Mouse (Mus musculus): Measurements from ENCODE around the gene Dock10. TPM values are rescaled to one million over a fixed set of nuclear protein-coding genes. Genes with fewer than 3 reads are reported as not detected.

Gene Dock10
- polyA plus RNA-seq, 1 experiment from 2014 or later: 5.8 TPM

DNA sequence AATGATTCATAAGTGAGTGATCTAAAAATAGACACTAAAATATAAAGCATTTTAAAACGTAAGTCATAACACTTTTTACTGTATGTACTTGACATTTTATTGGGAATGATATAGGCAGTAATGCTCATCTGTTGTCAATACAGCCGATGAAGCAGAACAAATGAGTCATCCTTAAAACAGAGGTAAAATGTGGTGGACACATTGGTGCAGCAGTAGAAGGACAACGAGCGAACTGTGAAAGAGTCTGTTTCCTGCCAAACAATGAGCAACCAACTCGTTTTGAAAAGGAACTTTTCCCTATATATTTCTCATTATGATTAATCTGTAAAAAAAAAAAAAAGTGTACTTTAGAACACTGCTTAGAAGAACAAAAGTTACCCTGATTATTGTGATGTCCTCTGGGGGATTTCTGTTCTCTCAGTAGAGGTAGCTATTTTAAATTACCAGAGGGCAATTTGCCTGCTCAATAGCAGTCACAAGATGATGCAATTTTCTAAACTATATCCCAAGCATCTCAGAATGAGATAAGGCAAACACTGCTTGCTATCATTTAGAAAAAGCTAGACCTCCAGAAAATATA is 20.4 kb downstream of the Dock10 start:
- Histone ChIP-seq H3K9ac (ENCODE audit: low read depth, low read length) (no peak overlapping the region), H3K4me3 (ENCODE audit: low read length) (no peak overlapping the region), H3K27ac (ENCODE audit: low read depth, low read length) (no peak overlapping the region), H3K4me1 (ENCODE audit: control insufficient read depth, insufficient read depth, low read depth, low read length) (no peaks in the 10 kb centered on the region), H3K27me3 (replicated peaks; ENCODE audit: control insufficient read depth, insufficient read depth, low read length) (no peaks in the 10 kb centered on the region), H3K9me3 (ENCODE audit: control insufficient read depth, low read length) (no peaks in the 10 kb centered on the region), H3K4me2 (ENCODE audit: low read length) (no peak overlapping the region), H3K36me3 (ENCODE audit: control insufficient read depth, insufficient read depth, low read length) (no peaks in the 10 kb centered on the region)
- WGBS: 71% methylated on average over 5 of the region's 5 CpGs
- ATAC-seq: no peak

DNA sequence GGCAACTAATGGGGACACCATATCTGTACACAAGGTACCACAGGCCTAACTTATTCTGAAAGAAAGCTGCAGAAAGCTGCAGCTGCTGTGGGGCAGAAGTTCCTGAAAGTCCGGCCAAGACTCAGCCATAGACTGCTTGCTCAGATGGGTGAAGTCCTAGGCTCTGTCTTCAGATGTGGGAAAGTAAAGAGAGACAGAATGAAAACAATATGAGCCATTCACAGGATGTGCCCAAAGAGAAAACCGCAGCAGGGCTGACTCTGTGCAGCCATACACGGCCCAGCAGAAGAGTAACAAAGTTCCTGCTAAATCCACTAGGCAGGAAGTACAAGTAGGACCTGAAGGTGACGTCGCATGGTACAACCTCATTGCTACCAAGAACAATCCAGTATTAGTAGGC is 27.7 kb downstream of the Dock10 start:
- H3K9ac ChIP-seq (ENCODE audit: low read depth, low read length): no peak overlapping the region
- no peaks in the 10 kb centered on the region for H3K4me1 ChIP-seq (ENCODE audit: control insufficient read depth, insufficient read depth, low read depth, low read length)
- H3K4me3 ChIP-seq (ENCODE audit: low read length): no peak overlapping the region
- no peak overlapping the region for H3K4me2 ChIP-seq (ENCODE audit: low read length)
- H3K36me3 ChIP-seq (ENCODE audit: control insufficient read depth, insufficient read depth, low read length): no peaks in the 10 kb centered on the region
- WGBS: 88% methylated on average over 5 of the region's 5 CpGs
- H3K27me3 ChIP-seq (replicated peaks; ENCODE audit: control insufficient read depth, insufficient read depth, low read length): no peaks in the 10 kb centered on the region
- H3K27ac ChIP-seq (ENCODE audit: low read depth, low read length): no peak overlapping the region
- no peaks in the 10 kb centered on the region for H3K9me3 ChIP-seq (ENCODE audit: control insufficient read depth, low read length)
- ATAC-seq: no peak

DNA sequence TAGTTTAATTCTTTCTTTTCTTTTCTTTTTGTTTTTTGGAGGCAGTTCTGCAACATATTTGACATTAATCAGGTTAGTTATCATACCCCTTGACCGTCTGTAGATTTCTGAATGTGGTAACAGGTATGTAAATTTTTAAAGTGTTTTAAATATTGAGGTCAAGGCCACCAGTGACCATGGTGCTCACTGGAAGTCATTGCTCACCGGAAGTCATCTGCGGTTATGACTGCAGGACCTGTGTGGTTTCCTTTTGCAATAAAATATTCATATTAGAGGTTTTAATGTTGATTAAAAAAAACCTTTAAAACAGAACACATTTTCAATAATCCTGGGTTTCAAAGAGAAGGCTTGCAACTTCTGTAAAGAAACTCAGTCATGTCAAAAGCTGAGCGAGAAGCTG is 28.2 kb downstream of the Dock10 start:
- H3K9me3 ChIP-seq (ENCODE audit: control insufficient read depth, low read length): no peaks in the 10 kb centered on the region
- H3K4me3 ChIP-seq (ENCODE audit: low read length): no peak overlapping the region
- H3K4me2 ChIP-seq (ENCODE audit: low read length): no peak overlapping the region
- H3K27me3 ChIP-seq (replicated peaks; ENCODE audit: control insufficient read depth, insufficient read depth, low read length): no peaks in the 10 kb centered on the region
- no peaks in the 10 kb centered on the region for H3K36me3 ChIP-seq (ENCODE audit: control insufficient read depth, insufficient read depth, low read length)
- ATAC-seq: no peak
- no peak overlapping the region for H3K27ac ChIP-seq (ENCODE audit: low read depth, low read length)
- H3K4me1 ChIP-seq (ENCODE audit: control insufficient read depth, insufficient read depth, low read depth, low read length): no peaks in the 10 kb centered on the region
- H3K9ac ChIP-seq (ENCODE audit: low read depth, low read length): no peak overlapping the region
- WGBS: 94% methylated on average over 4 of the region's 4 CpGs

DNA sequence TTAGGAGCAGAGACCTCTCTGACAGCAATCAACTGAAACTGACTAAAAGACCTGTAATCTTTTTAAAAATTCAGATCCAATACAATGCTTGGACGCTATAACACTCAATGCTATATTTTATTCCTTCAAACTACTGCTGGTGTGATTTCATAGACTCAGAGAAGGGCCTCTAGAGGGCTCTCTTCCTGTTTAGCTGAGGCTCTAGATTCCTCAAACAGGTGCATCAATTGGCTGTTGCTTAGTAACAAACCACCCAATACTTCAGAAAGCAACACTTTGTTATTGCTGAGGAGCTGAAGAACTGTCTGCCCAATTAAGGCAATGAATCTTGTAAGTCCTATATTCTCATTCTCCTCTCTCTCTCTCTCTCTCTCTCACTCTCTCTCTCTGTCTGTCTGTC is 30.1 kb downstream of the Dock10 start:
- no peak for ATAC-seq

DNA sequence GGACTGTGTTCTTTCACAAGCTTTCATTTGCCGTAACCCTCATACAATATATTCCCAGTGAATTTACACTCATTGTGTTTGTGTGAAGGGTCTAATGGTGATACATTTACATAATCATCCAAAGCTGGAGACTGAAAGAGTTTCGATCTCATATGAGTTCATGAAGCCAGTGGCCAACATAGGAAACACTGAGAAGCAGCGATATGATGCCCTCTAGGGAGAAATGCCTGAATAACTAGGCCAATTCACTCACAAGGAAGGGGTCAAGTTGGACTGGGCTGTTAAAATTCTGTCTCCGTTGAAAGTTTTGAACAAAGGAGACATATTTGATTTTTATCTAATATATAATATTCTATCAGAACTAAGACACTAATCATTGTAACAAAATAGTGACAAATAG is 30.9 kb downstream of the Dock10 start:
- H3K27ac ChIP-seq (ENCODE audit: low read depth, low read length): no peak overlapping the region
- H3K27me3 ChIP-seq (replicated peaks; ENCODE audit: control insufficient read depth, insufficient read depth, low read length): no peaks in the 10 kb centered on the region
- no peak overlapping the region for H3K4me3 ChIP-seq (ENCODE audit: low read length)
- WGBS: 84% methylated on average over 4 of the region's 4 CpGs
- no peaks in the 10 kb centered on the region for H3K4me1 ChIP-seq (ENCODE audit: control insufficient read depth, insufficient read depth, low read depth, low read length)
- no peak overlapping the region for H3K4me2 ChIP-seq (ENCODE audit: low read length)
- H3K9ac ChIP-seq (ENCODE audit: low read depth, low read length): no peak overlapping the region
- no peaks in the 10 kb centered on the region for H3K9me3 ChIP-seq (ENCODE audit: control insufficient read depth, low read length)
- no peak for ATAC-seq
- no peaks in the 10 kb centered on the region for H3K36me3 ChIP-seq (ENCODE audit: control insufficient read depth, insufficient read depth, low read length)

More for the DNA sequence above, 30.1 kb downstream of the Dock10 start:
- Histone ChIP-seq H3K9ac (ENCODE audit: low read depth, low read length) (no peak overlapping the region), H3K4me1 (ENCODE audit: control insufficient read depth, insufficient read depth, low read depth, low read length) (no peaks in the 10 kb centered on the region), H3K4me2 (ENCODE audit: low read length) (no peak overlapping the region), H3K27ac (ENCODE audit: low read depth, low read length) (no peak overlapping the region), H3K27me3 (replicated peaks; ENCODE audit: control insufficient read depth, insufficient read depth, low read length) (no peaks in the 10 kb centered on the region), H3K4me3 (ENCODE audit: low read length) (no peak overlapping the region), H3K9me3 (ENCODE audit: control insufficient read depth, low read length) (no peaks in the 10 kb centered on the region), H3K36me3 (ENCODE audit: control insufficient read depth, insufficient read depth, low read length) (no peaks in the 10 kb centered on the region)
- 61% methylated on average over 1 of the region's 1 CpGs for WGBS

DNA sequence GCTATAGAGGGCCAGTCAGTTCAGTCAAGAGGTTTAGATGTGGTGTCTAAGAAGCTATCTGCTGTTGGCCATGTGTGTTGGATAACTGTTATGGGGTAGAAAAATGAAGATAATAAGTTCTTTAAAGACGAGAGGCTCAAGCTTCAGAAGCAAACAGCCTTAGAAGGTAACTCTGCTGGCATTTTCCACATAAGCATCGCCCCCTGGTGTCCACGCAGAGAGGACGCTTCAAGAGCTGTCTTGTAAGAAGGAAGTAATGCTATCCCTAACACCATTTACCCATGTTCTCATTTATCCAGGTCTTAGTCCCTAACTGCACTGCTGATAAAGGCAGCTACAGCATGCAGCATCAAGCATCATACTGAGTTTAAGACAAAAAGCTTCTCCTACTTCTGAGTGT is 35.7 kb downstream of the Dock10 start:
- Histone ChIP-seq H3K27me3 (replicated peaks; ENCODE audit: control insufficient read depth, insufficient read depth, low read length) (no peaks in the 10 kb centered on the region), H3K27ac (ENCODE audit: low read depth, low read length) (no peak overlapping the region), H3K9ac (ENCODE audit: low read depth, low read length) (no peak overlapping the region), H3K4me2 (ENCODE audit: low read length) (no peak overlapping the region), H3K9me3 (ENCODE audit: control insufficient read depth, low read length) (no peaks in the 10 kb centered on the region), H3K4me3 (ENCODE audit: low read length) (no peak overlapping the region), H3K4me1 (ENCODE audit: control insufficient read depth, insufficient read depth, low read depth, low read length) (no peaks in the 10 kb centered on the region), H3K36me3 (ENCODE audit: control insufficient read depth, insufficient read depth, low read length) (no peaks in the 10 kb centered on the region)
- ATAC-seq: no peak
- 35% methylated on average over 4 of the region's 4 CpGs for WGBS

DNA sequence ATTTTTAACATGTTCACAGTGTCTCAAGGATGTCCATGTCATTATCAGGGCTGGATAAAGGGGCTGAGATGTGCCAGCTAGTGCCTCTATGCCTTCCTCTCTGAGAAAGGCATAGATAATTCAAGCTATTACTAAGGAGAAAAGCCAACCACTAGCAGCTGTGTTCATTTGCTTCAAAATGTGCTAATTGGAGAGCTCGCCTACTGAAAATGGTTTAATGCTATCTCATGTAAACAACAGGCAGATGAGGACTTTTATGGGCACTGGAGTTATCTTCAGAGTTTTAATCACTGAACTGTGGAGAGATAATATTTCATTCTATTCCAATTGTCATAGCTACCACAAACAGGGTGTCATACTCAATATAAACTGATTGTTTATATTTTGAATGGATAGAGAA is 36.3 kb downstream of the Dock10 start:
- H3K9me3 ChIP-seq (ENCODE audit: control insufficient read depth, low read length): no peaks in the 10 kb centered on the region
- H3K4me1 ChIP-seq (ENCODE audit: control insufficient read depth, insufficient read depth, low read depth, low read length): no peaks in the 10 kb centered on the region
- whole genome bisulfite sequencing: 76% methylated on average over 1 of the region's 1 CpGs
- no peak overlapping the region for H3K27ac ChIP-seq (ENCODE audit: low read depth, low read length)
- no peak for ATAC-seq
- H3K36me3 ChIP-seq (ENCODE audit: control insufficient read depth, insufficient read depth, low read length): no peaks in the 10 kb centered on the region
- H3K4me3 ChIP-seq (ENCODE audit: low read length): no peak overlapping the region
- H3K27me3 ChIP-seq (replicated peaks; ENCODE audit: control insufficient read depth, insufficient read depth, low read length): no peaks in the 10 kb centered on the region
- no peak overlapping the region for H3K4me2 ChIP-seq (ENCODE audit: low read length)
- no peak overlapping the region for H3K9ac ChIP-seq (ENCODE audit: low read depth, low read length)

DNA sequence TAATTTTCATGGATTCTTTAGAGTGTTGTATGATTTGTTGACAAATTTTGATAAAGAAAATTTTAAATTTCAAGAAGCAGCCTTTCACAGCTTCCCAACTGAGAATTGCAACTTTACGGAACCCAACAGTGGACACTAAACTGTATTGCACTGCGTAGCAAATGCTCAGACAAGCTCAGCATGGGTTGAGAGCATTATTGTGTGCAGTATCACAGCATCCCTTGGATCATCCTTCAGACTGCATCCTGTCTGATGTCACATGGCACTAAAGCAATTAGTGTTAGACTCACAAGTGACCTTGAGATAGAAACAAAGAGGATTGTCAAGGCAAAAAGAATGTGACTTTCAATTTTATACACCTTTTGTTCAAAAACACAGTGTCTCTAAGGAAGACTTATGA is 37.1 kb downstream of the Dock10 start:
- no peak overlapping the region for H3K4me3 ChIP-seq (ENCODE audit: low read length)
- no peaks in the 10 kb centered on the region for H3K36me3 ChIP-seq (ENCODE audit: control insufficient read depth, insufficient read depth, low read length)
- ATAC-seq: no peak
- no peaks in the 10 kb centered on the region for H3K9me3 ChIP-seq (ENCODE audit: control insufficient read depth, low read length)
- H3K4me2 ChIP-seq (ENCODE audit: low read length): no peak overlapping the region
- H3K9ac ChIP-seq (ENCODE audit: low read depth, low read length): no peak overlapping the region
- no peak overlapping the region for H3K27ac ChIP-seq (ENCODE audit: low read depth, low read length)
- H3K27me3 ChIP-seq (replicated peaks; ENCODE audit: control insufficient read depth, insufficient read depth, low read length): no peaks in the 10 kb centered on the region
- WGBS: 79% methylated on average over 2 of the region's 2 CpGs
- H3K4me1 ChIP-seq (ENCODE audit: control insufficient read depth, insufficient read depth, low read depth, low read length): no peaks in the 10 kb centered on the region

DNA sequence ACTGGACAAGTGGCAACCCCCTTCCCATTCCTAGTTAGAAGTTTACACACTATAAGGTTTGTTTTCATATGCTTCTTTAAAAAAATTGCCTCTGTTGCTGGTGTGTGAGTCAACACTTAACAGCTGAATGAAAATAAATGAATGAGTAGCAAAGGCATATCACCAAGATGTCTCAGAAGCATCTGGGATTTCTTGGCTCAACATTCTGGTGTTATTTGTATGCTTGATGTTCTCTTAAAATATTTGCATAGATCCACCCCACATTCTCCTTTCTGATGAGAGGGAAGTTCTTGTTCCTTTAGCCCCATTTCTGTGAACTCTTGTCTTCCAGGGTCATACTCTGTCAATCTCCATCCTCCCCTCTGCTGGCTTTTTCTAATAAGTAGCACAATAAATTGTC is 38.2 kb downstream of the Dock10 start:
- H3K9ac ChIP-seq (ENCODE audit: low read depth, low read length): no peak overlapping the region
- no peaks in the 10 kb centered on the region for H3K27me3 ChIP-seq (replicated peaks; ENCODE audit: control insufficient read depth, insufficient read depth, low read length)
- H3K27ac ChIP-seq (ENCODE audit: low read depth, low read length): no peak overlapping the region
- no peaks in the 10 kb centered on the region for H3K36me3 ChIP-seq (ENCODE audit: control insufficient read depth, insufficient read depth, low read length)
- ATAC-seq: no peak
- H3K4me3 ChIP-seq (ENCODE audit: low read length): no peak overlapping the region
- no peaks in the 10 kb centered on the region for H3K4me1 ChIP-seq (ENCODE audit: control insufficient read depth, insufficient read depth, low read depth, low read length)
- H3K9me3 ChIP-seq (ENCODE audit: control insufficient read depth, low read length): no peaks in the 10 kb centered on the region
- H3K4me2 ChIP-seq (ENCODE audit: low read length): no peak overlapping the region

DNA sequence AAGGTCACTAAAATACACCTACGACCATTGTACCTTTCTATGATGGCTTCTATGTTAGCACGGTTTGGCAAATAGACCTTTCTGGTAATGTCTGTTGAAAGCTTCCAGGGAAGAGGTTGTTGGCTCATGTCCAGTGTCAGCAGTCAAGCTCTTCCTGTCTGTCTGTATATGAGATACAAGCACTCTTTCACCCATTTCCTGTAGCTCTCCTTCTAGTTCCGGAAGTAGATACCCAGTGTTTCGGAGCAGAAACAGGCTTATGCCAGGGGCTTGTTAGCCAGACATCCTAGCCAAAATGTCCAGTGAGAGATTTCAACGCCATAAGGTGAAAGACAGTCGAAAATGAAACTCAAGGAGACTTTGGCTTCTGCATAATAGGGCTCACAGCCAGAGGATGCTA is 38.9 kb downstream of the Dock10 start:
- no peak for ATAC-seq
- 81% methylated on average over 6 of the region's 6 CpGs for WGBS
- no peaks in the 10 kb centered on the region for H3K27me3 ChIP-seq (replicated peaks; ENCODE audit: control insufficient read depth, insufficient read depth, low read length)
- no peaks in the 10 kb centered on the region for H3K4me1 ChIP-seq (ENCODE audit: control insufficient read depth, insufficient read depth, low read depth, low read length)
- H3K4me2 ChIP-seq (ENCODE audit: low read length): no peak overlapping the region
- H3K27ac ChIP-seq (ENCODE audit: low read depth, low read length): no peak overlapping the region
- H3K9ac ChIP-seq (ENCODE audit: low read depth, low read length): no peak overlapping the region
- H3K4me3 ChIP-seq (ENCODE audit: low read length): no peak overlapping the region
- no peaks in the 10 kb centered on the region for H3K36me3 ChIP-seq (ENCODE audit: control insufficient read depth, insufficient read depth, low read length)
- no peaks in the 10 kb centered on the region for H3K9me3 ChIP-seq (ENCODE audit: control insufficient read depth, low read length)
